Mouse (Mus musculus) heart, postnatal 25 days (tissue): ENCODE measurements at regions not wholly inside any gene's neighbourhood (a gene's known extent, or its start where the extent isn't known, plus 50 kb on each side); places are given as distances from the start of the nearest gene placed in this dataset.
A peak's percentile ranks its signal among the peaks of the same experiment; 100 is the strongest.

Source experiments
- DNase-seq: peaks from one replicate; pipeline ENCODE4 v3.0.0; 2022; ENCODE audit warnings: low spot score
- intact Hi-C: fragments of 180-260 bp; cut with DNase I; formaldehyde crosslinking; loops from one replicate; pipeline ENCODE4 v1.15.1; 2025

DNA sequence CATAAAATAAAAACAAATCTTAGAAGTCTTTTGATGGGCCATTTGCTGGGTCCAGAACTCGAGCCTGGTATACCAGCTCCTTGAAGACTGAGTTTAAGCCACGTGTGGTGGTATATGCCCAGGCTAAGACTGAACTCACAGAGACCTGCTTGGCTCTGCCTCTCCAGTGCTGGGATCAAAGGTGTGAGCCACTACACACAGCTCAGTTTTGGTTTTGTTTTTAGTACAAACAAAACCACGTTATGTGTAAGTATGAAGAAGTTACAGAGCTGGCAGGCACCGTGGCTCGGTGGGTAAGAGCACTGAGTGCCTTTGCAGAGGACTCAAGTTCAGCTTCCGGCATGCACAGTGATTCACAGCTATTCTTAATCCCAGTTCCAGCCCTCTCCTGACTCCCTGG is 75.6 kb downstream of the Wdr5 start:
- DNase-seq: no peak
- intact Hi-C loops: no loop called here

DNA sequence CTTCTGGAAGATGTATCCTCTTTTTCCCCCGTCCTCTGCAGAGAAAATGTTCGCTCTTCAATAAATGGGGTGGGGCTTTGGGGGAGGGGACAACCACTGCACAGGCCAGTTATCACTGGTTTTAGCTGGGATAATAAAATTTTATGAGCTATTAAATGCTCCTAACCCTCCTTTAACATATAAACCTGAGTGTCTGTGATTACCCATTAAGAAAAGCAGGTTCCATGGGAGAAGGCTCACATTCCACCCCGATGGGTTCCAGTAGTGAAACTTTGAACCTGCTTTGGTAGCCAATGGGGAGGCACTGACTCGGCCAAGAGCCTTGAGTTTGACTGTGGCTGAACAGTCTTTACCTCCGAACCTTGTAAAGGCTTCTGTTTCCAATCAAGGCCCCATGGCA is 76.7 kb downstream of the Wdr5 start:
- intact Hi-C loops: no loop called here
- no peak for DNase-seq

GRCm38 (mm10) chr2:27593338-27593737 is 78.4 kb downstream of the Wdr5 start:
- intact Hi-C loops: no loop called here
- peak; percentile 68 for DNase-seq

DNA sequence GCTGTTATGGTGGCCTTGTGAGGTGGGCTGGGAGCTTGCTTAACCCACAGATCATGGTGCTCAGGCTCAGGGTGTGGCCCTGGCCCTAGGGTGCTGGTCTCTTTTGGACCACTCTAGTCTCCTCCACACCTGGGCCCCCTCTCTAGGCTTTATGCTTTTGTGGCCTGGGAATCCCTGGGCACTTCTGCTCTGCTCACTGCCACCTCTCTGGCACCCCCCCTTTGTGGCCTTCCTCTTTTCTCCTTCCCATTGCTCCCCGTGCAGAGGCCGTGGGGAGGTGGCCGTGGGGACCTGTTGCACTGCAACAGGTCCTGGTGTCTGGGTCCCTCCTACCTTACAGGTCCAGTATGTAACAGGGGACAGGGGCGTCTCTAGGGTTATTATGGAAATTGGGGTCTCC is 80.3 kb downstream of the Wdr5 start:
- intact Hi-C loops: no loop called here
- no peak for DNase-seq

- intact Hi-C loops: no loop called here
- peak; percentile 34 for DNase-seq
These were observed 80.0 kb upstream of the Rxra start for GRCm38 (mm10) chr2:27596217-27596616.

DNA sequence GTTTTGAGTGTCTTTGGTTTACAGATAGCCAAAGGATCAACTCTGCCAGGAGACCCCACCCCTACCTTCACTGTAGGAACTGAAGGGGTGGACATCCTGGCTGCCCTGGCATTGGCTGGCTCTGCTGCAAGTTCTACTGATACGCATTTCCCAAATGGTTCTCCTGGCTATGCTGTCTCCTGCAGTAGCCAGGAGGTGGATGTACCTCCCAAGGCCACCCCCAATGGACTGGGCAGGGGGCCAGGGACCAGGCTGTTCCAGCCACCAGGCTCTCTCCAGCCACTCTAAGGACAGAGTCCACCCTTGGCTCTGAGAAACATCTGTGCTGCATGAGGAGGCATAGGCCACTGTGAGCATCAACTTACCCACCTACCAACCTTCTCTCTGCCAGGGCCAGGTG is 79.3 kb upstream of the Rxra start:
- peak; percentile 40 for DNase-seq
- intact Hi-C loops: no loop called here

DNA sequence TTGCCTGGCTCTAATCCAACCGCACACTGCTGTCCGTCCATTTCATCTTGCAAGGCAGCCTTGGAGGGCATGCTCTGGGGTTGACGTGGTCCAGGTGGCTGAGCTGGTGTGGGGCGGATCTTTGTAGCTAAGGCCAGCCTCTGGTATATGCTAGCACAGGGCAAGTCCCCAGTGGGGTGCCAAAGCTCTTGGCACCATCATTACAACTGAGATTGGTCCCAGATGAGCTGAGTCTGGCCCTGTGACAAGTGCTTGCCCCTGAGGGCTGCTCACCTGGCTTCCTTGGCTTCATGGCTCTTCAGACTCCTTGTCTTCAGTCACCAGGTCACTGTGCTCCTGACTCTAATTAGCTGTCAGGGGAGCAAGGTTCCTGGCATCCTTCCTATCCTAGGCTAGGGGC is 78.3 kb upstream of the Rxra start:
- intact Hi-C loops: no loop called here
- no peak for DNase-seq

DNA sequence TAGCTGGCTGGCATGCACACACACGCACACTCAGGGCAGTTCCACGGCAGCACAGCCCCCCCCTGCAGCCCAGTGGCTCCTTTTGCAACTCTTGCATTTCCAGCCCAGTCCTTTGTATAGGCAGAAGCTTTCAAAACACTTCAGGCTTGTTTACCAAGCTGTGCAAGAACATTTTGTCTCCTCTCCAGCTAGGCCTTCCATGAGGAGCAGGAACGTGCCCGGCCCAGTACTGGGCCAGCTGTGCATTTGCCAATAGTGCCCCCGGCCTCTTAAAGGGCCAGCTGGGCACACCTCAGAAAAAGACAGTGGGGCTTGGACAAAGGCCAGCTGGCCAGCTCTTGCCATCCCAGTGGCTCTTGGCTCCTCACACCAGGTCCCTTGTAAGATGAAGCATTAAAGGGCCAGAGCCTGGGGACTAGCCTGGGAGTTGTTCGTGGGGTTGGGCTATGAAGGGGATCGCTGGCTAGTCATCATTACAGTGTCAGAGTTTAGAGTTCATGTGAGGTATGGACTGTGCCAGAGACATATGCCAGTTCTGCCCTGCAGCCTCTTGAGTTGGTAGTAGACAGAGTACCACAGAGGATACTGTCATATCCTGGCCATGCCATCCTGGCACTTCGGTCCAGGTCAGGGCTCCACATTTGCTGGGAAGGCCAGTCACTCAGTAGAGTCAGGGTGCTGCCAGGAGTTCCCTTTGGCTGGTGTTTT is 77.0 kb upstream of the Rxra start:
- peak; percentile 10 for DNase-seq
- intact Hi-C loops: no loop called here

GRCm38 (mm10) chr2:27599769-27600167 is 76.5 kb upstream of the Rxra start:
- intact Hi-C loops: no loop called here
- DNase-seq: no peak

DNA sequence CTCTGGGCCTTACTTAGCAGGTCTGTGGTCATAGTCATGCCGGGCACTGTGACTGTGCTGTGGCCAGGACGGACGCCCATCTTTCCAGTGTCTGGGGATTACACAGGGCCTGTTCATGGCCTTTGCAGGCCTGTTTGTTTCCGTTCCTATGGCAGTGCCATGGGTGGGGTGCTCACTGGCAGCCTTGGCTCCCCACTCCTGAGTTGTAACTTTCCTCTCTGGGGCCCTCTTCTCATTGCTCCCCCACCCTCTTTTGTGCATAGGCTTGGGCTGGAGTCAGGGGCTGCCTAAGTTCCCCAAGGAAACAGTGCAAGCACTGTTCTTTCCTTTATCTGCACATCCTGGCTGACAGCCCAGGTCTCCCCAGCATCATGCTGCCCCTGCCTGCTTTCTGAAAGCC is 72.9 kb upstream of the Rxra start:
- intact Hi-C loops: no loop called here

DNA sequence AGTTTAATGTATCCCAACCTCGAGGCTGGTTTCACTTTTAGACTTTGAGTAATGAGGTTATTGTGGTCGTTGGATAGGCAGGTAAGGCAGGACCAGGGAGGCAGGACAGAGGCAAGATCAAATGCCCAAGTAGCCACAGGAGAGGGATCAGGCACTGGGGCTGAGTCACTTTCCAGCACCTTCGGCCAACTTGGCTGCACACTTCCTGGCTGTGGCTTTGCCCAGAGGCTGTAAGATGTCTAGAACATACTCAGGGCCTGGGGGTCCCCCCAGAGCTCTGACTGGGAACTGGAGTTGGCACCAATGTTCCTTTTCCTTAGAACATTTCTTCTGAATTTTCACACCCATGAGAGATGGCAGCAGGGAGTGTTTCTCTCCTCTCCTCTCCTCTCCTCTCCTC is 71.7 kb upstream of the Rxra start:
- intact Hi-C loops: no loop called here
- no peak for DNase-seq

More for the DNA sequence above, 72.9 kb upstream of the Rxra start:
- DNase-seq: no peak

GRCm38 (mm10) chr2:27606816-27607215 is 69.4 kb upstream of the Rxra start:
- intact Hi-C loops: no loop called here
- DNase-seq: no peak

- DNase-seq: no peak
- intact Hi-C loops: no loop called here
These were observed 54.5 kb upstream of the Rxra start for GRCm38 (mm10) chr2:27621741-27622140.

- DNase-seq: no peak
- intact Hi-C loops: no loop called here
These were observed 51.4 kb upstream of the Rxra start for GRCm38 (mm10) chr2:27624656-27625366.
